Mouse (Mus musculus) thymus, postnatal 36 days (tissue): ENCODE data around the gene Cfap97.
"Not testable (repeated sequence)": the region's sequence is repeated elsewhere in the genome, so short reads cannot be mapped to it uniquely, and the experiment has no call there.

Experiments used
- DNase-seq, 2 experiments: peaks; one replicate each; pipeline ENCODE4 v3.0.0; 2022; ENCODE audit warnings: mixed read lengths in 2 of 2

Cfap97 gene

DNA sequence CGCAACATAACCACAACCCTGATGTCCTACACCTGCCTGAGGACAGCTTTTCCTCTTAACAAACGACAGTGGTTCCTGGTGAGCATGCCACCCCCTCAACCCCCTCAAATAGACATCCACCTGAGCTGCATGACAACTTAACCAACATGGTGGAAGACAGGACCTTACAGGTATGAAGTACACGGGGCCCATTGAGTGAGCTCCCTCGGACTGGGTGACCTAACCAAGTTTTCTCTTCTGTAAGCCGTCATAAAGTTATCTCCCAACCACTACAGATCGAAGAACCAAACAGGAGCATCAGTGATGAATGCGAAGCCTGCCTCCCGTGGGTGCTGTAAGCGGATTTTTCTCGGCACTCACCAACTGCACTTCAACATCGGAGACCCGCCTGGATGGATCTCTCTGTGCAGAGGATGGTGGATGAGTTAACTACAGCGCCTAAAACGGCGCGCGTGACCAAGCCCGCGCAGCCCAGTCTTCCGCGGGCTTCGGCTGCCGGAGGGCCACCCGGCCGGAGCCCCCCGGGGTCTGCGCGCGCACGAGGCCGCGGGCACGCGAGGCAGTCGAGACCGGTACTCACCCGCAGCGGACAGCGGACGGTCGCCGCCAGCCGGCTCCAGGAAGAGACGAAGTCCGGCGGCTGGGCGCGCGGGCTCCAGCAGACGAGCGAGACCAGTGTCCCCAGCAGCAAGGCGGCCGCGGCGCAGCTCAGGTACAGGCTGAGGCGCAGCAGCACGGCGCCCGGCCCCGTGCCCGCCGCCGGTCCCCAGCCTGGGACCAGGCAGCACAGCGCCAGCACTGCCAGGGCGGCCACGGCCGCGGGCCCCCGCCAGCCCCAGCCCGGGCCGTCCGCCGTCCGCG, at the start of gene Cfap97:
TSS of gene Cfap97 (plus strand) at position 570 of the 861 bp plus-strand sequence.
- peak; percentile 47 to 66 for DNase-seq

GRCm38 (mm10) chr8:46103434-46103833, 48.1 kb upstream of the Cfap97 start:
- DNase-seq, result no peak

GRCm38 (mm10) chr8:46107690-46108089, 43.9 kb upstream of the Cfap97 start:
- DNase-seq, result no peak

DNA sequence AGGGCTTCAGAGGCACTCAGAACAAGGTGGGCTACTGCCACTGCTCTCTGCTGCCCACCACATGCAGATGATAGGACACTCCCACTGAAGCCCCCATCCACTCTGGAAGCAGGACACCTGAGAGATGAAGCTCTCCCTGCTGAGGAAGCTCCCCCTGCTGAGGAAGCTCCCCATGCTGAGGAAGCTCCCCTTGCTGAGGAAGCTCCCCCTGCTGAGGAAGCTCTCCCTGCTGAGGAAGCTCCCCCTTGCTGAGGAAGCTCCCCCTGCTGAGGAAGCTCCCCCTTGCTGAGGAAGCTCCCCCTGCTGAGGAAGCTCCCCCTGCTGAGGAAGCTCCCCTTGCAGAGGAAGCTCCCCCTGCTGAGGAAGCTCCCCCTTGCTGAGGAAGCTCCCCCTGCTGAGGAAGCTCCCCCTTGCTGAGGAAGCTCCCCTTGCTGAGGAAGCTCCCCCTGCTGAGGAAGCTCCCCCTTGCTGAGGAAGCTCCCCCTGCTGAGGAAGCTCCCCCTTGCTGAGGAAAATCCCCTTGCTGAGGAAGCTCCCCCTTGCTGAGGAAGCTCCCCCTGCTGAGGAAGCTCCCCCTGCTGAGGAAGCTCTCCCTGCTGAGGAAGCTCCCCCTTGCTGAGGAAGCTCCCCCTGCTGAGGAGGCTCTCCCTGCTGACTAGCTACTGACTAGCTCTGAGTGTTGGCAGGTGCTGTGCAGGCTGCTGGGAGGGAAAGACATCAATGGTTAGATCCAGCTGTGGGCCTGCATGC, 38.0 kb upstream of the Cfap97 start:
- DNase-seq, result peak in 1 of 2 experiments; percentile 20

DNA sequence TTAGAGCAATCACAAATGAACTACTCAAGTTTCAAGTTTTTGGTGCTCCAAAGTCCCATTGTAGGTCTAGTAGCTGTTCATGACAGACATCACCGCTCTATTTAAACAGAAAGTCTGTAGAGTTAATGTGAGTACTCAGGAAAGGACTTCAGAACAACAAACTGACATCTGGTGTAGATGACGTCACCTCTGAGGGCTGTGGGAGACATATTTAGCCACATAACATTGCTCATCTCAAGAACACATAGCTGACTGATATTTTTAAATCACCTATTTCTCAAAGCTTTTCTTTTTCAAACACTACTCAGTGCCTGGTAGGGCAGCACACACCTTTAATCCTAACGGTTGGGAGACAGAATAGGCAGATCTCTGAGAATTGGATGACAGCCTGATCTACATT, 34.4 kb upstream of the Cfap97 start:
- no peak for DNase-seq

DNA sequence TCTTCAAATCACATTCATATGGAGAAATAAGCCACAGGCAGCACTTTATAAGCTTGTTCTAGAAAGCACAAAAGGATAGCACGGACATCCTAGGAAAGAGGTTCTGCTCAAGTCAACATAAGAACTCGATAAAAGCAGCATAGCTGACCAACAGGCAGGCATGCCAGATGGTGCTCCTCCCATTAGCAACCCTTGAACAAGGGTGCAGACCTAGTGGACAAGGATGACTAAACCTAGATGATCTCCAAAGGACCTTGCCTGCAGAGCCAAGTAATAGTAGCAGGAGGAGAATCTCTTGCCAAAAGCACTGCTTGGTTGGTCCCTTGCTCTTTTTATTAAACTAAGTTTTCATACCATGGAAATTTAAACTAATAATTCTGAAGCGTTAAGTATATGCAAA, 32.4 kb upstream of the Cfap97 start:
- DNase-seq, result no peak

DNA sequence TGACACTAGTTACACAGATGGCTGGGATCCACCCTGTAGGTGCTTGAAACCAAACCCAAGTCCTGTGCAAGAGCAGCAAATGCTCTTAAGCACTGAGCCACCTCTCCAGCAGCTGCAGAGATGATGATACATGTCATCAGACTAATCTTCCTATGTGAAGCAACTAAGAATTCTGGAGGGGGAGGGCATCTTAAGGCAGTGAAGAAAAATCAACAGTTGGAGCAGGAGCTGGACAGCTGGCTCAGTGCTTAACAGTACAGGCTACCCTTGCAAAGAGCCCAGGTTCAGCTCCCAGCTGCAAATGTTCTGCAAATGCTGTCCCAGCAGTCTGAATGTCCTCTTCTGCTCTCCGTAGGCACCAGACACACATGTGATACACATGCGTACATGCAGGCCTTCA, 29.1 kb upstream of the Cfap97 start:
- no peak for DNase-seq

- DNase-seq, result no peak
Observed at GRCm38 (mm10) chr8:46130426-46130825, 21.1 kb upstream of the Cfap97 start.

GRCm38 (mm10) chr8:46135546-46135945, 16.0 kb upstream of the Cfap97 start:
- not testable (repeated sequence) for DNase-seq

DNA sequence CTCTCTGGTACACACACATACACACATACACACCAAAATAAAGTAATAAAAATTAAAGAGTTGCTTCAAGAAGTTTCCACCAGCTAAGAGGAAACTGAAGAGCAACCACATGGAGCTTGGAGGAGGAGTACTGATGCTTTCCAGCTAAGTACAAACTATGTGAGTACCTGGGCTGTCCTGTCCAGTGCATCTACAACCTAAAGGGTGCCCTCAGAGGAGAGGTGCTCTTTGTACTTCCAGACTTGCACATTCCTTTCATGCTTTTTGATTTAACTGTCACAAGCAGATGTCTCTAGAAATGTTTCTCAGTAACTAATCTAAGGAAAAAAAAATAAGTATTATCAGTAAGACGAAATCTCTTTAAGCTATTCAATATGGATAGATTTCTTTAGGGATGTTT, 14.2 kb upstream of the Cfap97 start:
- DNase-seq, result no peak

DNA sequence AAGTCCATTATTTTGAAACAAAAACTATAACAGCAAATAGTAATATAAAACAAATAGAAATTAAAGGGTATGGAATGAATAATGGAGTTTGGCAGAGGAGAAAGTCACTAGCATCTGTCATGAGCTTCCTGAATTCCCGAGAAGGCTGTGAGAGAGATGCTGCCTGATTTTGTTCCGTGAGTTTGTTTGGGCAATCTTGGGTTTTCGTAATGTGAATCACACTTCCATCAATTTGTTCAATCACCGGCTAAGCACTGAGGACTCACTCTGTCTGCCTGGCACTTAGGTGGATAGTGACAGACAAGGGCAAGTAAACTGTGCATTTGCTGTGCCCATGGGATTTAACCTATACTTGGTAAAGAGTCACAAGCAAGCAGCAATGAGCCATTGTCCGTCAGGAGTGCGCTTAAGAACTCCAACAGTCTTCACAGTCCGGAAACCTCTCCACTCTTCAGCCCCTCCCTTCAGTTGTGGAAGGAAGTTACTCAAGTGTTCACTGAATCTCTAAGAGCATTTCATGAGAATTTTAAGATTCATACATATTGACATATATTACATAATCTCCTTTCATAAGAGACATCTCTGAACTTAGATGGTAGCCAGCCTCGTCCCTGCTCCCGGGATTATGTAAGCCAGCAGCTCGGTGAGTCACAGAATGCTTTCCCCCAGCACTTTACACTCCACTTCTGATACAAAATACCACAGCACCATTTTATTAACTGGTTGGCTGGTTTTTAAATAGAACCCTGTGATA, 13.6 kb upstream of the Cfap97 start:
- DNase-seq, result no peak

- DNase-seq, result no peak
Observed at GRCm38 (mm10) chr8:46140376-46141120, 11.0 kb upstream of the Cfap97 start.

DNA sequence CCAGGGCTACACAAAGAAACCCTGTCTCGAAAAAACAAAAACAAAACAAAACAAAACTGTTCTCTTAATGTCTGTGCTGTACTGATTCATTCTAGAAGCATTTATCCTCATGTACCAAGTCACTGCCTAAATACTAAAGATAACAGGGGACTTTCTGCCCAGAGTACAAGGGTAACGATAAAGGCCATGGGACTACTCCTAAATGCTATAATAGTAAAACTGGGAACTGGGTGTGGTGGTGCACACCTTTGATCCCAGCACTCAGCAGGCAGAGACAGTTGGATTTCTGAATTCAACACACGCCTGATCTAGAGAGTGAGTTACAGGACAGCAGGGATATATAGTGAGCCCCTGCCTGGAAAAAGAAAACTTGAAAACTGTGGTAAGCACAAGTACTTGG, 9.9 kb upstream of the Cfap97 start:
- no peak for DNase-seq

- DNase-seq, result no peak
Observed at GRCm38 (mm10) chr8:46142498-46143081, 9.0 kb upstream of the Cfap97 start.

DNA sequence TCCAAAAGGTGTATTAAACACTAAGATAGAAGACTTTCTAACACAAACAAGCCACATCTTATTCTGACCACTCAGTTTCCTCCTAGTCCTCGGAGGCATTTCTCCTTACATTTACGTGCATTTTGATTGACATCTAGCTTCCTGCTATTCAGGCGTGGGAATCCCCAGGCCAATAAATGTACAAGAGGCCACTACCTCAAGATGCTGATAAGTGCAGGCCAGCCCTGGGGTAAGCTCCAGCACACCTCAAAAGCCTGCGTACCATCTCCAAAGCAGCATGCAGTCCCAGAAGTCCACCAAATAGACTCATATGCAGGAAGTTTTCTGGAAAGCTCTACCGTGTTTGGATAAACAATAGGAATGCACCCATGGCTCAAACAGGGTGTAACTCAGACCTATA, 8.1 kb upstream of the Cfap97 start:
- DNase-seq, result no peak

- DNase-seq, result no peak
Observed at GRCm38 (mm10) chr8:46143924-46144323, 7.6 kb upstream of the Cfap97 start.

DNA sequence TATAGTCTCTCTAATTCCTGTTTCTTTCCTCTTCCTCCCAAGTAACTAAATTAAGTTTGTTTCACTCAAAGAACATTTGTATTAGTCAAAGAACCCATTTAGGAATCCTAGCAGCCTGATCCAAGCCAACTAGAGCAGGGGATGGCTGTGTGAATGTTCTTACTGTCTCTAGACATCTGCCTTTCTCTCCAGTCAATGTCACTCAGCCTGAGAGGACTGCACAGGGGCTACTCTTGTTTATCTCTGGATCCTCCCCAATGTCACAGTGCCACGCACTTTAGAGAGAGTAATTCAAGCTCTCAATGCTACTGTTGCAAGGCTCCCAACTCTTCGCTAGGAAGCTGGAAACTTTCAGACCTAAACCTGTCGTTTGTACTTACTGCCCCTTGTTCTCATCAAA, 5.4 kb upstream of the Cfap97 start:
- no peak for DNase-seq

DNA sequence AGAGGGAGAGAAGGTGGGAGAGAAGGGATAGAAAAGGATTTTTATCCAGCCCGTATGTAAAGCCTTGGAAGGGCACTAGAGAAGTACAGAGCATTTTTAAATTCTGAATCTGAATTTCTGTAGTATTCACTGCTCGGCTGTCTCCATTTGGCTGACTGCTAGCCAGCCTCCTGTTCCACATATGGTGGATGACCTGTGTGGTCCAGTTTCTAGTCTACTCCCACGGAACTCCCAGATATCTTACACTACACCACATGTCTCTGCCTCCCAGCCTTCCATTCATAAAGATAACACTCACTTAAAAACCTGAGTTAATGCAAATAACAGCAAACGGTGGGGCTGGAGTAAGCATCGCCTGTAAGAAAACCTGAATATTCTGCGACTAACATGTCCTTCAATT, 2.3 kb upstream of the Cfap97 start:
- DNase-seq, result no peak

- DNase-seq, result peak in 1 of 2 experiments; percentile 24
Observed at GRCm38 (mm10) chr8:46149782-46150181, 1.8 kb upstream of the Cfap97 start.

- peak; percentile 96 to 97 for DNase-seq
Observed at GRCm38 (mm10) chr8:46152064-46153031, 777 bp downstream of the Cfap97 start, which contains the start of gene Snx25. Snx25 (minus strand) TSS chr8:46152159.

- DNase-seq, result no peak
Observed at GRCm38 (mm10) chr8:46153042-46153441, 1.5 kb downstream of the Cfap97 start.
